Mouse (Mus musculus): ENCODE measurements around the gene Ctsd. TPM values are rescaled to one million over a fixed set of nuclear protein-coding genes. Genes with fewer than 3 reads are reported as not detected.
"Not testable (repeated sequence)": the region's sequence is repeated elsewhere in the genome, so short reads cannot be mapped to it uniquely, and the experiment has no call there.

Gene Ctsd
- polyA plus RNA-seq, 1 experiment: 266 TPM

DNA sequence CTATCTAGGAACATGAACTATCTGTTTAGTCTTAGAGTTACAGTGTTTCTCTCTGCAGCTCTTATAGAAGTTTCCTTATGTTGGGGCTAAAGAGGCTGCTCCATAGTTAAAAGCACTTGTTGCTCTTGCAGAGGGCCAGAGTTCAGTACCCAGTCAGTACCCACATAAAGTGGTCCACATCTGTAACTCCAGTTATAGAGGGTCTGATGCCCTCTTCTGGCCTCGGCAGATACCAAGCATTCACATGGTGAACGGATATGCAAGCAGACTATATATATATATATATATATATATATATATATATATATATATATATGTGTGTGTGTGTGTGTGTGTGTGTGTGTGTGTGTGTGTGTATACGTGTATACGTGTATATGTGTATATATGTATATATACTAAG lies 20.1 kb upstream of the Ctsd start:
- Histone ChIP-seq H3K4me1 (ENCODE audit: control insufficient read depth, insufficient read depth, low read length) (no peaks in the 10 kb centered on the region), H3K27ac (ENCODE audit: insufficient read depth, low read depth, low read length) (no peak overlapping the region), H3K4me3 (ENCODE audit: insufficient read depth, low read depth, low read length) (no peak overlapping the region)
- no peak for TF ChIP-seq POLR2A (IDR thresholded peaks at IDR 0.05; ENCODE audit: insufficient read depth, low read depth, low read length)
- no peak for TF ChIP-seq CTCF (IDR thresholded peaks at IDR 0.05; ENCODE audit: insufficient read depth, low read depth, low read length)
- 69% methylated on average over 4 of the region's 4 CpGs for WGBS

DNA sequence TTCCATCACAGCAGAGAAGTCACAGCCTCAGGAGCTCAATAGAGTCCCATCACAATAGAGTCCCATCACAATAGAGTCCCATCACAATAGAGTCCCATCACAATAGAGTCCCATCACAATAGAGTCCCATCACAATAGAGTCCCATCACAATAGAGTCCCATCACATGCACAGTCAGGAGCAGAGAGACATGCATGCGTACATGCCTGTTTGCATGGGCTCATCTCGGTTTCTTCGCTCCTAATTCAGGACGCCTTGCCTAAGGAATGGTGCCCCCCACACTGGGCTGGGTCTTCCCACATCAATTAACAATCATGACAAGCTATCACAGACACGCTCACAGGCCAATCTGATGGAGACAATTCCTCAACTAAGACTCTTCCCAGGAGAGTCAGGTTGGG lies 17.3 kb upstream of the Ctsd start:
- WGBS: 93% methylated on average over 5 of the region's 5 CpGs
- H3K4me1 ChIP-seq (ENCODE audit: control insufficient read depth, insufficient read depth, low read length): not testable (repeated sequence)

DNA sequence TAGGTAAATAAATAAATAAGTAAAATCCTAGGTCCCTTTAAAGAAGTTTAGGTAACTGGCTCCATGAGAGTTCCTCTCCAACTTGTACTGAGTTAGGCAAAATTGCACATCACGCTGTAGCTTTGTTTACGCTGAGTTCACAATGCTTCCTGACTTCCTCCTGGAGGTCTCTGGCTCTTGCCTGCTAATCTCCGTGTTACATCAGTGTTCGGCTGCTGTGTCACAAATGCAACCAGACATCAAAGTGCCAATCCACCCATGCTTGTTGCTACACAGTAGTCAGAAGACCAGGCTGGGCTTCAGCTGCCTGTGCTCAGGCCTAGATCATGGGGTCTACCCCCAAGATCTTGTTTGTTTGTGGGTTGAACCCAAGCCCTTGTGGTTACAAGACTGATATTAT lies 15.8 kb upstream of the Ctsd start:
- peaks cover 4% of the 10 kb centered on the region; the same call in 1 of the 2 replicates for H3K4me1 ChIP-seq (ENCODE audit: control insufficient read depth, insufficient read depth, low read length)
- H3K4me3 ChIP-seq (ENCODE audit: insufficient read depth, low read depth, low read length): no peak overlapping the region
- WGBS: 88% methylated on average over 4 of the region's 4 CpGs
- no peak overlapping the region for H3K27ac ChIP-seq (ENCODE audit: insufficient read depth, low read depth, low read length)
- TF ChIP-seq POLR2A (IDR thresholded peaks at IDR 0.05; ENCODE audit: insufficient read depth, low read depth, low read length) (no peak), CTCF (IDR thresholded peaks at IDR 0.05; ENCODE audit: insufficient read depth, low read depth, low read length) (no peak)

More for the DNA sequence above, 17.3 kb upstream of the Ctsd start:
- not testable (repeated sequence) for H3K27ac ChIP-seq (ENCODE audit: insufficient read depth, low read depth, low read length); H3K4me3 ChIP-seq (ENCODE audit: insufficient read depth, low read depth, low read length)

DNA sequence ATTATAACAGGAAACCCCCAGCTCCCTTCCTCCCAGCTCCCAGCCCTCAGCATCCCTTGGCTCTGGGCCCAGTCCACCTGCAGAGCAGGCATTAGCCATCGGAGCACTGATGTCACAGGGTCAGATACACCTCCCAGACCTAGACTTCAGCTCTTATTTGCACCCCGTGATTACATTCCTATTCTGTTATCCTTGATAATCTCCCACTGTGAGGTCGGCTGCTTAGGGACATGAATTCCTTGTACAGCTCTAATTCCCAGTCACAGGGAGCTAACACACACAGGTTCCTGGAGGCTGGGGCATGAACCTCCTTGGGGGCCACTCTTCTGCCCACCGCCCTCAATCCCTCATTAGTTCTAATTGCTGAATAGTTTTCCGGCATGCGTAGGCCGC lies 12.9 kb upstream of the Ctsd start:
- Histone ChIP-seq H3K4me3 (ENCODE audit: insufficient read depth, low read depth, low read length) (no peak overlapping the region), H3K27ac (ENCODE audit: insufficient read depth, low read depth, low read length) (no peak overlapping the region), H3K4me1 (ENCODE audit: control insufficient read depth, insufficient read depth, low read length) (peaks cover 4% of the 10 kb centered on the region; the same call in 1 of the 2 replicates)
- WGBS: 40% methylated on average over 7 of the region's 7 CpGs
- TF ChIP-seq POLR2A (IDR thresholded peaks at IDR 0.05; ENCODE audit: insufficient read depth, low read depth, low read length) (no peak), CTCF (IDR thresholded peaks at IDR 0.05; ENCODE audit: insufficient read depth, low read depth, low read length) (no peak)

DNA sequence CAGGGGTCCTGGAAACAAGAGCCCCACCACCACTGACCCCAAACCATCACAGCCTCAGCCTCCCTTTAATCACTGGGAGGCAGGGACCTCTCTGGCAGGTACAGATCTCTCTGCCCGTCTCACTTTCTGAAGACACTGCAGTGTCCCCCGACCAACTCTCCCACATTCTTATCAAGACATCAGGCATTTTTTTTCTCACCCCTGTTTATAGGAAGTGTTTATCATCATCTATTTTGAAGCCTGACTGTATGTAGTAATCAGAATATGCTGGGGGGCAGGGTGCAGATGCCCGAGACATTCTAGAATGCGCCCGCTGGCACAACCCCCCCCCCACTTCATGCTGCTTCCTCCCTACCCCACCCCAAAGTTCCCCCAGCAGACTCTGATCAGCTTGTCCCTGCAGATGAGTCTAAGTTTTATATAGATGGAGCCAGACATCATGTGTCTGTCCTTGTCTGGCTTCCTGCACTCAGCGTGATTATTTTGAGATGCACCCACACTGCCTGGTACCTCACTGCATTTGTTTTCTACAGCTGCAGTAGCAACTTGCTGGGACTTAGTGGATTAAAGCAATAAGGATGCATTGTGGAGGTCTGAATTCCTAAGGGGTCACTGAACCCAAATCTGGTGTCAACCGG lies 12.4 kb upstream of the Ctsd start:
- Histone ChIP-seq H3K4me3 (ENCODE audit: insufficient read depth, low read depth, low read length) (no peak overlapping the region), H3K4me1 (ENCODE audit: control insufficient read depth, insufficient read depth, low read length) (peaks cover 4% of the 10 kb centered on the region; the same call in 1 of the 2 replicates), H3K27ac (ENCODE audit: insufficient read depth, low read depth, low read length) (no peak overlapping the region)
- TF ChIP-seq POLR2A (IDR thresholded peaks at IDR 0.05; ENCODE audit: insufficient read depth, low read depth, low read length) (no peak), CTCF (IDR thresholded peaks at IDR 0.05; ENCODE audit: insufficient read depth, low read depth, low read length) (no peak)
- WGBS: 69% methylated on average over 7 of the region's 7 CpGs

DNA sequence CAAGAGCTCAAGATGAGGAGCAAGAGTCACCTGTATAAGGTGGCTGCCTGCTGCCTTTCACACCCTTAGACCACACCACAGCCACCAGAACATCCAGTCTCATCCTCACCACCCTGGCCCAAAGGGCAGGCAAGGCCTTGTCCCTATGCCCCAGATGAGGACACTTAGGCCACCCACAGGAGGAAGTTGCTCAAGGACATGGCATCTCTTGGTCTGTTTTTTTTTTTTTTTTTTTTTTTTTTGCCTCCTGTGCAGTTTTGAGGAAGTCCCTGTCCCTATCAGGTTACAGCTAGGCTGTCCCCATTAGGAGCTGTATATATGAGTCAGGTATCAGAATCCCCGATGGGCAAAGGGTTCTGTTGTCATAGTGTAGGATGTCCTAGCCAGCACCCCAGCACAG lies 11.4 kb upstream of the Ctsd start:
- H3K27ac ChIP-seq (ENCODE audit: insufficient read depth, low read depth, low read length): no peak overlapping the region
- H3K4me1 ChIP-seq (ENCODE audit: control insufficient read depth, insufficient read depth, low read length): peaks cover 4% of the 10 kb centered on the region; the same call in 1 of the 2 replicates
- H3K4me3 ChIP-seq (ENCODE audit: insufficient read depth, low read depth, low read length): no peak overlapping the region
- TF ChIP-seq POLR2A (IDR thresholded peaks at IDR 0.05; ENCODE audit: insufficient read depth, low read depth, low read length) (no peak), CTCF (IDR thresholded peaks at IDR 0.05; ENCODE audit: insufficient read depth, low read depth, low read length) (no peak)
- 90% methylated on average over 1 of the region's 1 CpGs for WGBS

DNA sequence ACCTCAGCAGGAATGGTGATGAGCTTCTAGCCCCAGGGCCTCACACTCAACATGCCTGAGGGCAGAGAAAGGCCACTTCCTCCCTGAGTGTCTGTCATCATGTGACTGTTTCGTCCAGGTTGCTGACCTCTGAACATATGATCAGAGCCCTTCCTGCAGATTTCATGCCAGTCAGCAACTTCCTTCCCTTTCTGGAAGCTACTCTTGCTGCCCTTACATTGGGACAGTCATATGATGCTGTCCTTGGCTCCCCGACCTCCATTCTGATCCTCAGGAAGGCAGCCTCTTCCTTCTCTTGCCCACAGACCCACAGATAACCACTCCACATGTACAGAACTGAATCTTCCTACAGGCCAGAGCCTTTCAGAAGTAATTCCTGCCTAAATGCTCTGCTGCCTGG lies 10.2 kb upstream of the Ctsd start:
- Histone ChIP-seq H3K4me3 (ENCODE audit: insufficient read depth, low read depth, low read length) (no peak overlapping the region), H3K4me1 (ENCODE audit: control insufficient read depth, insufficient read depth, low read length) (peaks cover 7% of the 10 kb centered on the region; the same call in 1 of the 2 replicates), H3K27ac (ENCODE audit: insufficient read depth, low read depth, low read length) (no peak overlapping the region)
- 92% methylated on average over 2 of the region's 2 CpGs for WGBS
- TF ChIP-seq POLR2A (IDR thresholded peaks at IDR 0.05; ENCODE audit: insufficient read depth, low read depth, low read length) (no peak), CTCF (IDR thresholded peaks at IDR 0.05; ENCODE audit: insufficient read depth, low read depth, low read length) (no peak)

DNA sequence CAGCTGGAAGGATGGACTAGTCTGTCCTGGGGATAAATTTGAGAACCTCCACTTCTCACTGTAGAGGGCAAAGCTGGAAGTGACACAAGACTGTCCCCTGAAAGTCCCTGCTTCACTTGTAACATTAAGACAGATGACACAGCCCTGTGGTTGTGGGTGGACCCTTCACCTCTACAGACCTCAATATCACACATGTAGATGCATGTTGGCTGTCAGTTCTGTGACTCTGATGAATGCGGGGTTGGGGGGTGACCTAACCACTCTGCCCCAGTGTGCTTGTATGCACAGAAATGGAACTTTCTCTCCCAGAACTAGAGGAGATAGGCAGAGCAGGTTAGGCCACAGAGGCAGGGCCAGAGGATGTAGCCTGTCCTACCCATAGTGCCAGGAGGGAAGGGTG lies 8.8 kb upstream of the Ctsd start:
- H3K4me1 ChIP-seq (ENCODE audit: control insufficient read depth, insufficient read depth, low read length): peaks cover 8% of the 10 kb centered on the region; the same call in 1 of the 2 replicates
- TF ChIP-seq POLR2A (IDR thresholded peaks at IDR 0.05; ENCODE audit: insufficient read depth, low read depth, low read length) (no peak), CTCF (IDR thresholded peaks at IDR 0.05; ENCODE audit: insufficient read depth, low read depth, low read length) (no peak)
- no peak overlapping the region for H3K4me3 ChIP-seq (ENCODE audit: insufficient read depth, low read depth, low read length)
- H3K27ac ChIP-seq (ENCODE audit: insufficient read depth, low read depth, low read length): no peak overlapping the region
- WGBS: 93% methylated on average over 1 of the region's 1 CpGs

DNA sequence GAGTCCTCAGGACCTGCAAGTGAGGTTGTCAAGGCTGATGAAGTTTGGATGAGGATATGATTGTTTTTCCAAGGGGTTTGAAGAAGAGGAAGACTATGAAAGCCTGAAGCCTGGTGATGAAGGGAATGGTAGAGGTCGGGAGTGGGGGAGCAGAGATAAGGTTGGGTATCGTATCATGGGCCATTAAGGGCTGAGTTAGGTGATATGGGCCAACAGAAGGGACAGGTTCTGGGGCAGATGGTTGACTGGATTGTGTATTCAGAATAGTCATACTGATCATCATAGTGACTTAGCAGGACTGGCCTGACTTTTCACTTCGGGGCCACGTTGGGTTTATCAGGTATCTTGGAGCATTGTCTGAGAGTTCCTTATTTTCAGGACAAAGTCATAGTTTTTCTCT lies 7.6 kb upstream of the Ctsd start:
- no peak overlapping the region for H3K27ac ChIP-seq (ENCODE audit: insufficient read depth, low read depth, low read length)
- WGBS: 88% methylated on average over 4 of the region's 4 CpGs
- H3K4me1 ChIP-seq (ENCODE audit: control insufficient read depth, insufficient read depth, low read length): peaks cover 4% of the 10 kb centered on the region; the same call in 1 of the 2 replicates
- no peak overlapping the region for H3K4me3 ChIP-seq (ENCODE audit: insufficient read depth, low read depth, low read length)
- TF ChIP-seq CTCF (IDR thresholded peaks at IDR 0.05; ENCODE audit: insufficient read depth, low read depth, low read length): no peak
- no peak for TF ChIP-seq POLR2A (IDR thresholded peaks at IDR 0.05; ENCODE audit: insufficient read depth, low read depth, low read length)
